Mouse (Mus musculus) fat pad, adult 2 months (tissue): Measurements from ENCODE around the gene Srcin1.

Experiments used
- DNase-seq: peaks from one replicate; pipeline ENCODE4 v3.0.0-alpha.2; 2011; ENCODE audit warnings: low read depth, low spot score; ENCODE audit errors: extremely low read depth

Srcin1 gene

GRCm38 (mm10) chr11:97509058-97509457 is 66.9 kb downstream of the Srcin1 start:
- DNase-seq = no peak

GRCm38 (mm10) chr11:97508198-97508597 is 67.8 kb downstream of the Srcin1 start:
- DNase-seq = no peak

GRCm38 (mm10) chr11:97506331-97506730 is 69.7 kb downstream of the Srcin1 start:
- no peak for DNase-seq

GRCm38 (mm10) chr11:97505784-97506183 is 70.2 kb downstream of the Srcin1 start:
- no peak for DNase-seq

- DNase-seq = no peak
These were observed 73.1 kb downstream of the Srcin1 start for GRCm38 (mm10) chr11:97502846-97503245.

GRCm38 (mm10) chr11:97502383-97502782 is 73.6 kb downstream of the Srcin1 start:
- no peak for DNase-seq

- DNase-seq = no peak
These were observed 75.1 kb downstream of the Srcin1 start for GRCm38 (mm10) chr11:97500720-97501448.

GRCm38 (mm10) chr11:97499865-97500719 is 75.9 kb downstream of the Srcin1 start, which contains the start of gene 4933428G20Rik:
4933428G20Rik (minus strand) TSS chr11:97500340.
- DNase-seq = no peak

GRCm38 (mm10) chr11:97497543-97497942 is 78.4 kb downstream of the Srcin1 start:
- no peak for DNase-seq

- DNase-seq = no peak
These were observed 83.2 kb downstream of the Srcin1 start for GRCm38 (mm10) chr11:97492836-97493235.

- DNase-seq = no peak
These were observed 84.3 kb downstream of the Srcin1 start for GRCm38 (mm10) chr11:97491640-97492039.

GRCm38 (mm10) chr11:97489589-97490324 is 86.2 kb downstream of the Srcin1 start:
- no peak for DNase-seq

GRCm38 (mm10) chr11:97487656-97488055 is 88.3 kb downstream of the Srcin1 start:
- no peak for DNase-seq

- DNase-seq = no peak
These were observed 90.3 kb downstream of the Srcin1 start for GRCm38 (mm10) chr11:97485661-97486060.

GRCm38 (mm10) chr11:97479824-97480223 is 96.2 kb downstream of the Srcin1 start:
- DNase-seq = no peak

- no peak for DNase-seq
These were observed 96.9 kb downstream of the Srcin1 start for GRCm38 (mm10) chr11:97479085-97479484.

- no peak for DNase-seq
These were observed 97.6 kb downstream of the Srcin1 start for GRCm38 (mm10) chr11:97478345-97478744.

- no peak for DNase-seq
These were observed 98.6 kb downstream of the Srcin1 start for GRCm38 (mm10) chr11:97477431-97477830.

- DNase-seq = no peak
These were observed 99.5 kb downstream of the Srcin1 start for GRCm38 (mm10) chr11:97476334-97477095.

GRCm38 (mm10) chr11:97471276-97471675 is 104.7 kb downstream of the Srcin1 start:
- no peak for DNase-seq

GRCm38 (mm10) chr11:97469828-97470227 is 106.2 kb downstream of the Srcin1 start:
- DNase-seq = no peak
